Mouse (Mus musculus): Measurements from ENCODE around the gene Cdk2ap1. TPM values are rescaled to one million over a fixed set of nuclear protein-coding genes. Genes with fewer than 3 reads are reported as not detected.
"Not testable (repeated sequence)": the region's sequence is repeated elsewhere in the genome, so short reads cannot be mapped to it uniquely, and the experiment has no call there.

Cdk2ap1 gene
- total RNA-seq, 2 experiments from 2014 or later = 86.3 to 97.3 TPM

DNA sequence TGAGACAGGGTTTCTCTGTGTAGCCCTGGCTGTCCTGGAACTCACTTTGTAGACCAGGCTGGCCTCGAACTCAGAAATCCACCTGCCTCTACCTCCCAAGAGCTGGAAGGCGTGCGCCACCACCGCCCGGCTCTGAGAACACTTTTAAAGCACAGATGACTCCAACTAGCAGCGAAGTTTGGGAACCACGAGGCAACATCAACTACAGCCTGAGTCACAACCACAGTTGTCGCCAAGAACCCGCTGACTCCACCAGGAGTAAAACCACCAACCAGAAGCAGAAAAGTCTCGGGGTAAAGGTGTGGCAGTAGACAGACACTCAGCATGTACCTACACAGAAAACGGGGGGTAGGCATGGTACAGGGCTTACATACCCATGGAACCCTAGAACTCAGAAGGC lies 52.8 kb downstream of the Cdk2ap1 start:
- no peak for DNase-seq (ENCODE audit: extremely low spot score in 1 of 2, low spot score in 2 of 2)
- intact Hi-C loops (cut with DNase I) = no loop called here

DNA sequence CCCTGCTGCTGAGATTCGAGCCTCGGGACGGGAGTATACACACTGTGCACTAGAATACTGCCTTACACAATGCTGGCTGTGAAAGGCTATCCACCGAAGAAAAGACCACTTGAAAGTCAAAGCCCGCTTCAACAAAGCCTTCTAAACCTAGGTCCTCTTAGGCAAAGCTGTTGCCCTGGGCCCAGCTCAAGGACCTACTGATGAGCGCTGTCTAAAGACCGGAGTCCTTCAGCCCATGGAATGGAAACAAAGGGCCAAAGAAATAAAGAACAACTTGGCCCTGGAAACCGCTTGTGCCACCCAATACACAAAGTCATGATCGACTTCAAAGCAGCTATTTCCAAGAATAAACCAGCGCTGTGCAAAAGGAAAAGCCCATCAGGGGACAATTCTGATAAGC lies 53.7 kb downstream of the Cdk2ap1 start:
- no peak for DNase-seq (ENCODE audit: extremely low spot score in 1 of 2, low spot score in 2 of 2)
- intact Hi-C loops (cut with DNase I) = no loop called here

DNA sequence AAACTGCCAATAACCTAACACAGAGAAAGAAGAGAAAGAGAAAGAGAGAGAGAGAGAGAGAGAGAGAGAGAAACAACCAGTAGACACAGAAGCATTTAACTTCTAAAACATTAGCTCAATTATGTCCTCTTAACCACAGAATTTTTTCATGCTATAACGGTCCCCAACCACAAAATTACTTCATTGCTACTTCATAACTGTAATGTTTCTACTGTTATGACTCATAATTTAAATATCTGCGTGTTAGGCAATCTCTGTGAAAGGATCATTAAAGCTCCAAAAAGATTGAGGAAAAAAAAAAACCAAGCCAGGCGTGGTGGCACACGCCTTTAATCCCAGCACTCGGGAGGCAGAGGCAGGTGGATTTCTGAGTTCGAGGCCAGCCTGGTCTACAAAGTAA lies 60.0 kb downstream of the Cdk2ap1 start:
- intact Hi-C loops (cut with DNase I) = not testable (repeated sequence)

DNA sequence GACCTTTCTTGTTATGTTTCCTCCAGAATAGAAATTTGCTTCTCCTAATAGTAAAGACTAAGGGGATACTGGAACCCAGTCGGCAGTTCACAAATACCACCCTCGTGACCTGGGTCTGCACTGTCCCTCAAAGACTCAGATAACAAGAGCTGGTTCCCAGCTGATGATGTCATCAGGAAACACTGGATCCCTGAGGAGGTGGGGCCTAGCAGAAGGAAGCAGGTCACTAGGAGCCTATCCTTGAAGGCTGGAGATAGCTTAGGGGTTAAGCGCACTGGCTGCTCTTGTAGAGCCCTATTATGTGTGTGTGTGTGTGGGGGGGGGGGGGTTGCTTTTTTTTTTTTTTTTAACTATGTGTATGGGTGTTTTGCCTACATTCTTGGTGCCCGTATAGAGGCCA lies 62.8 kb downstream of the Cdk2ap1 start:
- DNase-seq (ENCODE audit: extremely low spot score in 1 of 2, low spot score in 2 of 2) = no peak
- intact Hi-C loops (cut with DNase I) = no loop called here

More for the DNA sequence above, 60.0 kb downstream of the Cdk2ap1 start:
- not testable (repeated sequence) for DNase-seq (ENCODE audit: extremely low spot score in 1 of 2, low spot score in 2 of 2)

DNA sequence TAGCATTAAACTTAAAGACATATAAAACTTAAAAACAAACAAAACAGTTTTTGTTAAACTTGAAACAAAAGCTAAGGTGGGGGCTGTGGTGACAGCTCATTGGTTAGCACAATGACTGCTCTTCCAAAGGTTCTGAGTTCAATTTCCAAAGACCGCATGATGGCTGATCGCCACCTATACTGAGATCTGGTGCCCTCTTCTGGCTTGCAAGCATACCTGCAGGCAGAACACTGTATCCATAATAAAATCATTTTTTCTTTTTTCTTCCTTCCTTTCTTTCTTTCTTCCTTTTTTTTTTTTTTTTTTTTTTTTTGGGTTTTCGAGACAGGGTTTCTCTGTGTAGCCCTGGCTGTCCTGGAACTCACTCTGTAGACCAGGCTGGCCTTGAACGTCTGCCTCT lies 63.6 kb downstream of the Cdk2ap1 start:
- DNase-seq (ENCODE audit: extremely low spot score in 1 of 2, low spot score in 2 of 2); intact Hi-C loops (cut with DNase I): not testable (repeated sequence)

DNA sequence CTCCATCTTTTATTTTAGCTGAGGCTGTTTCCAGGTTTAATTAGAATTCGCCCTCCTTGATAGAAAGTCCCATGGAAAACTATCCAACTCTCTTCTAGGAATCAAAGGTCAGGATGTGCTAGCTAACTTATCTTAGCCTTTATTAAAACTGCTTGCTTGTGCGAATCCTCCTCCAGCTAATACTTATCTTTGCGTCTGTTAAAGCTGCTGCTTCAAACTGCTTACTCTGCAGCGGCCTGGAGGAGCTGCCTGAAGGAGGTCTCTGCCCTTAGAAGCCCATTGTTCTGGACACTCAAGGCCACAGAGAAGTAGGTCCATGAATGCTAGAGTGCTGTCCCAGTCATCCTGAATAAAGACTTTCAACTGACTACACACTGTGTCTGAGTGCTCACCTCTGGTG lies 66.4 kb downstream of the Cdk2ap1 start:
- no peak for DNase-seq (ENCODE audit: extremely low spot score in 1 of 2, low spot score in 2 of 2)
- intact Hi-C loops (cut with DNase I) = no loop called here

Other genes starting within 250 kb of the Cdk2ap1 start
- 10 to 100 TPM; 55.4 to 58.8 TPM for gene Arl6ip4, start 247.0 kb downstream of the Cdk2ap1 start, total RNA-seq (2021)
- gene Pitpnm2, start 113.3 kb downstream of the Cdk2ap1 start, total RNA-seq (2021) = 100 to 1,000 TPM; 149 to 170 TPM
- gene Mphosph9, start 35.1 kb downstream of the Cdk2ap1 start, total RNA-seq (2021) = 10 to 100 TPM; 19.4 to 23.2 TPM
- 10 to 100 TPM; 11.2 to 13.3 TPM for gene 2810006K23Rik, start 35.0 kb downstream of the Cdk2ap1 start, total RNA-seq (2021)
- 100 to 1,000 TPM; 128 to 143 TPM for gene Sbno1, start 62.9 kb upstream of the Cdk2ap1 start, total RNA-seq (2021)
- gene Kmt5a, start 76.8 kb upstream of the Cdk2ap1 start, total RNA-seq (2021) = 10 to 100 TPM; 36.2 to 42.3 TPM
- gene Rilpl2, start 115.3 kb upstream of the Cdk2ap1 start, total RNA-seq (2021) = 10 to 100 TPM; 21.4 to 23.2 TPM
- gene Snrnp35, start 120.1 kb upstream of the Cdk2ap1 start, total RNA-seq (2021) = 10 to 100 TPM; 21.1 TPM
- gene Rilpl1, start 168.3 kb upstream of the Cdk2ap1 start, total RNA-seq (2021) = 10 to 100 TPM; 24.6 to 26.7 TPM
- 100 to 1,000 TPM; 102 to 110 TPM for gene Tmed2, start 177.6 kb upstream of the Cdk2ap1 start, total RNA-seq (2021)
- 10 to 100 TPM; 24.0 to 25.2 TPM for gene Ddx55, start 189.8 kb upstream of the Cdk2ap1 start, total RNA-seq (2021)
- 10 to 100 TPM; 44.3 to 52.2 TPM for gene Eif2b1, start 216.0 kb upstream of the Cdk2ap1 start, total RNA-seq (2021)
- 10 to 100 TPM; 28.1 to 28.7 TPM for gene Gtf2h3, start 216.1 kb upstream of the Cdk2ap1 start, total RNA-seq (2021)

All from left cerebral cortex, postnatal 10 days (tissue).